Mouse (Mus musculus) forebrain, postnatal 0 days (tissue): Measurements from ENCODE around the gene Plac9a. TPM values are rescaled to one million over a fixed set of nuclear protein-coding genes. Genes with fewer than 3 reads are reported as not detected.
"Not testable (repeated sequence)": the region's sequence is repeated elsewhere in the genome, so short reads cannot be mapped to it uniquely, and the experiment has no call there.

Source experiments
- ATAC-seq: fragments of 200-750 bp; cut with Nextera tagmentation; 2 replicates; pipeline ENCODE4 v1.8.0; 2017; ENCODE audit warnings: mild to moderate bottlenecking, moderate library complexity
- DNase-seq: peaks from one replicate; pipeline ENCODE4 v3.0.0-alpha.2; 2015
- H3K27ac ChIP-seq: fragments of 300-500 bp; sonication (generic); 2 replicates; pipeline ENCODE4 v1.5.1; 2014; ENCODE audit warnings: low read depth, mild to moderate bottlenecking, antibody characterized with exemption, low read length, moderate library complexity, mixed read lengths
- H3K27me3 ChIP-seq: fragments of 300-500 bp; sonication (generic); 2 replicates; pipeline ENCODE4 v1.6.1; 2014; ENCODE audit warnings: mild to moderate bottlenecking, low read length, mixed read lengths; ENCODE audit not compliant: insufficient read depth
- H3K36me3 ChIP-seq: fragments of 300-500 bp; sonication (generic); 2 replicates; pipeline ENCODE4 v1.6.1; 2014; ENCODE audit warnings: mild to moderate bottlenecking, moderate library complexity; ENCODE audit not compliant: insufficient read depth
- H3K4me1 ChIP-seq: fragments of 300-500 bp; sonication (generic); 2 replicates; pipeline ENCODE4 v1.6.1; 2014; ENCODE audit warnings: antibody characterized with exemption; ENCODE audit not compliant: insufficient read depth
- H3K4me2 ChIP-seq: fragments of 300-500 bp; sonication (generic); 2 replicates; pipeline ENCODE4 v1.6.1; 2014; ENCODE audit warnings: low read depth, mild to moderate bottlenecking, moderate library complexity
- H3K4me3 ChIP-seq: fragments of 300-500 bp; sonication (generic); 2 replicates; pipeline ENCODE4 v1.5.1; 2014; ENCODE audit warnings: low read depth, low read length, mixed read lengths
- H3K9ac ChIP-seq: fragments of 300-500 bp; sonication (generic); 2 replicates; pipeline ENCODE4 v1.6.1; 2014; ENCODE audit warnings: mild to moderate bottlenecking
- H3K9me3 ChIP-seq: fragments of 300-500 bp; sonication (generic); 2 replicates; pipeline ENCODE4 v1.6.1; 2016; ENCODE audit warnings: low read length
- CTCF ChIP-seq: sonication (generic); IDR thresholded peaks from 2 replicates; pipeline ENCODE4 v1.5.1; 2016; ENCODE audit warnings: antibody characterized with exemption, control low read depth, low read depth
- WGBS: fragments of 180-500 bp; shearing (Covaris S2); extraction: QIAGEN DNeasy Blood & Tissue Kit; methylation state at CpG from one replicate; pipeline ENCODE4 v1.1.7; 2014; 5-methylcytosine and 5-hydroxymethylcytosine counted together
- polyA plus RNA-seq: library from polyadenylated mRNA; unstranded; fragments of >200 nt; fragmentation: Nextera tagmentation; extraction: Ambion mirVana; gene quantifications from 2 replicates; pipeline ENCODE4 v1.2.1, GENCODE M21; 2015
- total RNA-seq: library from RNA; depleted of rRNA; stranded (reverse); fragments of >200 nt; gene quantifications from 2 replicates; pipeline ENCODE4 v1.2.3, GENCODE M21; 2014

Gene Plac9a
- total and polyA plus RNA-seq, 2 experiments from 2014 or later, result not detected

DNA sequence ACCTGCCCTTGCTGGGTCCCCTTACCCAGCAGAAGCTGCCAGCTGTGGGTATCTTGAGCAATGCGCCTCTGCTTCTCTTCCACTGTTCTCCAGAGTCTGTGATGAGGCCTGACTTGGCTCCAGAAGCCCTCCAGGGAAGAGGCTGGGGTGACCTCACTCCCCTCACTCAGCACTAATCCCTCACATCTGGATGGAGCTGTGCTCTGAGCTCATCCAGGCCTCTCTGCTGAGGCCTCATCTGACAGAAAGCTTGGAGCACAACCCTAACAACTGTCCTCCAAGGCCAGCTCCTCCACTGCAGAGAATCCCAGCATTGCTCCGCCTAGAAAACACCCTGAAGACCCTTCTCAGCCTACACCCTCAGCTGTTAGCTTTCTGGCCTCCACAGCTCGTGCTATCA, 8.3 kb downstream of the Plac9a start:
- not testable (repeated sequence) for H3K27ac ChIP-seq, H3K9ac ChIP-seq, H3K36me3 ChIP-seq, DNase-seq, H3K27me3 ChIP-seq, H3K9me3 ChIP-seq, H3K4me2 ChIP-seq, ATAC-seq, H3K4me3 ChIP-seq, H3K4me1 ChIP-seq
- WGBS, result no CpG with 5 or more reads among the region's 3 CpGs

DNA sequence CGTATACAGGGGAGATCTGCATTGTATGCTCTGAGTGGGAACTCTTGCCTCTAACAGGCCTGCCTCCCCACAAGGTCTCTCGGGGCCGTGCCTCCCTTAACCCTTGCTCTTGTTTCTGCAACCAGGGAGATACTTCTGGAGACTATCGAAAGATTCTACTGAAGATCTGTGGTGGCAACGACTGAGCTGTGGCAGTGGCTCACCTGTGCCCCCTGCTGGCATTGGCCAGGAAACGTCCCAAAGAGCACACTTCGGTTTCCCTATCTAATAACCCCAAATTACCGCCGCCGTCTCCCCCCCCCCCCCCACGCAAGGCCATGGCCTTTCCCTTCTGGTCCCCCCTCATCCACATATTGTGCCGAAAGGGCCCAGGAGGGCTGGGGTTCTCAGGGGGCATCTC, 17.0 kb downstream of the Plac9a start:
- no CpG with 5 or more reads among the region's 12 CpGs for whole genome bisulfite sequencing
- H3K27me3 ChIP-seq, DNase-seq, ATAC-seq, H3K4me3 ChIP-seq, H3K36me3 ChIP-seq, H3K4me1 ChIP-seq, H3K4me2 ChIP-seq, H3K9ac ChIP-seq, H3K9me3 ChIP-seq, H3K27ac ChIP-seq: not testable (repeated sequence)

DNA sequence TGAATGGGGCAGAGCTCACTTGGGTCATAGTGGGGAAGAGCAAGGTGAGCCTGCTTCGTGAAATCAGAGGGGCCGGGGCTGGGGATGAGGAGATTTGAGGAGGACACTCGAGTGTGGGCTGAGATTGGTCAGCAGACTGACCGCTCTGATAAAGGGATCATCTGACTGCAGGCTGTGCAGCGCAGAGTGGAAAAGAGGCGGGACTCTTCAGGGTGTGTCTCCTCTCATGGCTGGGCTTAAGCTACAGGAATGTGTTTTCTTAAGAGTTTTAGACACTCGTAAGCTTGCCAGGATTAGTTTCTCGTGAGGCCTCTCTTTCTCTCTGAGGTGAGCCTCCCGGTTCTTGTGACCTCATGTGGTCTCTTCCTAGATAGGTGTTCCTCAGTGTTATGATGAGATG, 21.1 kb downstream of the Plac9a start:
- H3K27me3 ChIP-seq, H3K4me3 ChIP-seq, H3K4me2 ChIP-seq, H3K4me1 ChIP-seq, DNase-seq, H3K9me3 ChIP-seq, H3K9ac ChIP-seq, H3K27ac ChIP-seq, ATAC-seq, H3K36me3 ChIP-seq: not testable (repeated sequence)
- no CpG with 5 or more reads among the region's 9 CpGs for WGBS

DNA sequence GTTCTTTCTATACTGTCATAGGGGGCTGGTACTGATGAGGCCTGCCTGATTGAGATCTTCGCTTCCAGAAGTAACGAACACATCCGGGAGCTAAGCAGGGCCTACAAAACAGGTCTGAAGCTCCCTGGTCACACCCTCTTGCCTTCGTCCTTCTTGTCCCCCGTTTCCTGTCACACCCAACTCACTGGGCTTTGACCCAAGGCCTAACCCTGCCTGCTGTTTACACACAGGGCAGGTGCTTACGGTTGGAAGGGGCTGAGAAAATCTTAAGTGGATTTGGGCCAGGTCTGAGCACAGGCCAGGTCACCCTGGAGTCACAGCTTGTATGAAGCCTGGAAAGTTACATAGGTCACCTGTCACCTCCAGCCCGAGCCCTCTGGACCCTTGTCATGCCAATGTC, 26.3 kb downstream of the Plac9a start:
- not testable (repeated sequence) for H3K9me3 ChIP-seq, H3K36me3 ChIP-seq, H3K27ac ChIP-seq, H3K4me2 ChIP-seq, H3K4me3 ChIP-seq, H3K27me3 ChIP-seq, H3K4me1 ChIP-seq, DNase-seq, ATAC-seq, H3K9ac ChIP-seq
- no CpG with 5 or more reads among the region's 7 CpGs for WGBS

DNA sequence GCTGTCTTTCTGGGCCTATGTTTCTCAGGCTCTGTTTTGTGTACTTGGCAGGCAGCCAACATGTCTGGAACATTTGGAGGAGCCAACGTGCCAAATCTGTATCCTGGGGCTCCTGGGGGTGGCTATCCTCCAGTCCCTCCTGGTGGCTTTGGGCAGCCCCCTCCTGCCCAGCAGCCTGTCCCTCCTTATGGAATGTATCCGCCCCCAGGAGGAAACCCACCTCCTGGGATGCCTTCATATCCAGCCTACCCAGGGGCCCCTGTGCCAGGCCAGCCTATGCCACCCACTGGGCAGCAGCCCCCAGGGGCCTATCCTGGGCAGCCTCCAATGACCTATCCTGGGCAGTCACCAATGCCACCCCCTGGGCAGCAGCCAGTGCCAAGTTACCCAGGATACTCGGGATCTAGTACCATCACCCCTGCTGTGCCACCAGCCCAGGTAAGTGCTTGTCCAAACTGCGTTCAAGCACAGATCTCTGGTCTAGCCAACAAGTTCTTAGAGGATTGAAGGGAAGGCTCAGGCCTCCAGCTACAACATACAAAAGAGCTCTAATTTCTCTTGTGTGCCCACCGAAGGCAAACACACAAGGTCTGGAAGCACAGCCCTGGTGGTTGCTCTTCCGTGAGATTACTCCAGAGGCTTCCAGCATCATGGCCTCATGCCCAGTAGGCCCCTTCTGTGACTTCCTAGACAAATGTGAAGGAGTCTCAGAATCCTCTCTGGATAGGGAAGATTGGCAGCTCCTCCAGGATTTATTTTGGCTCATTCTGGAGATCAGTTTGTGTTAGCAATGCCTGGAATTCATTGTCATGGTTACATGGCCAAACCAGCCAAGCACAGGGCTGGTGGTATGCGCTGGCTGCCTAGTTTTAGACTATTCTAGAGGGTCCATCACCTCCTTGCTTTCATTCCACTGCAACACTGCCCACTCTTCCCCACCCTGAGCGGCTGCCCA, 30.2 kb downstream of the Plac9a start:
- WGBS, result 53% methylated on average over 8 of the region's 8 CpGs
- Histone ChIP-seq H3K9ac (no peak overlapping the region), H3K27ac (no peak overlapping the region), H3K27me3 (no peaks in the 10 kb centered on the region), H3K4me3 (no peak overlapping the region), H3K4me2 (no peak overlapping the region), H3K4me1 (no peaks in the 10 kb centered on the region), H3K36me3 (no peaks in the 10 kb centered on the region), H3K9me3 (no peaks in the 10 kb centered on the region)
- ATAC-seq, result peak; percentile 71
- peak; percentile 62 for DNase-seq
- TF ChIP-seq CTCF, result no peak

DNA sequence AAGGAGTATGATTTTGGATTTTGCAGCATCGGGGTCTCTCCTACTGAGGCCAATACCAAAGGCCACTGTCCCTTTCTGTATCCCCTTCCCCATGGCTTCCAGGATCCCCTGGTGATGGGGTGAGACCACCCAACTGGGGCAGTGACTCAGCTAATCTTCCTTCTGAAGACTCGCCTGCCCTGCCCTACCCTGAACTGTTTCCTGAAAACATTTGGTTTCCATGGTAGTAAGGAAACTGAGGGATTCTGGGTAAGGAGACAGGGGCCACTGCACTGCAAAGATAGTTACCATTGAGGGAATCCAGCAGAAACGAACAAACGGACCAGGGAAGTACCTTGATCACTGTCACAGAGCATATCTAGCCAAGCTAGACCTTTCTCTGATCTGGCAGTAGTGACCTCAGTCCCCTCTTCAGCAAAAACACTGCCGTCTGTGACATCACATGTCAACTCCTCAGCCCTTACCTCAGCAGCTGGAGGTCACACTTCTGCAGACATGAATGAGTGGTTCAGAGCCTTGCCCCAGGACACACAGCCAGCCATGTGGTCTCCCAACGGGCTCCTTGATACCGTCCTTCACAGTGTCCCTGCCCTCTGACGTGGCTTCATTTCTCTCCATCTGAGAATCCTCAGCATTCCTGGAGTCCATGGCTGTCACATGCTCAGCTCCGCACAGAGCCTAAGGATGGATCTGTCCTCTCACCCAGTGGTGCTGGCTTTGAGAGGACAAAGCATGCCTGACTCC, 33.6 kb downstream of the Plac9a start:
- no peak overlapping the region for H3K4me3 ChIP-seq
- no peak for DNase-seq
- no peaks in the 10 kb centered on the region for H3K4me1 ChIP-seq
- H3K4me2 ChIP-seq, result no peak overlapping the region
- ATAC-seq, result no peak
- 67% methylated on average over 9 of the region's 9 CpGs for WGBS
- no peak for TF ChIP-seq CTCF
- no peaks in the 10 kb centered on the region for H3K27me3 ChIP-seq
- no peaks in the 10 kb centered on the region for H3K36me3 ChIP-seq
- H3K27ac ChIP-seq, result no peak overlapping the region
- no peak overlapping the region for H3K9ac ChIP-seq
- no peaks in the 10 kb centered on the region for H3K9me3 ChIP-seq

DNA sequence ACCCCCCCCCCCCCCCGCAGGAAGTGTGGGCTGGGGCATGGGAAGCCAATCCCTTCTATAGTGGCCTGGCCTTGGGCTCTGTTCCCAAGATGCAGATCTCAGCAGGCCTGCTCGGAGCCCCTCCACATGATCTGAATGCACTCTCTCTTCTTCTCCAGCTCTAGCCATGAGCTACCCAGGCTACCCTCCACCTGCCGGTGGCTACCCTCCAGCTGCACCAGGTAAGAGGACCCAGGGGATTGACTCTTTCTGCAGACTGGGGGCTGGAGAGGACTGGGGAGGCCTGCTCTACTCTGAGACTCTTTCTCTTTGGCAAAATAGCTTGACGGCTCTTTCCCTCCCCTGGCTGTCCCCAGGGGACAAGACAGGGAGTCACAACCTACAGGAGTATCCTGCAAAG, 34.2 kb downstream of the Plac9a start:
- Histone ChIP-seq H3K27me3 (no peaks in the 10 kb centered on the region), H3K4me1 (no peaks in the 10 kb centered on the region), H3K4me2 (no peak overlapping the region), H3K27ac (no peak overlapping the region), H3K9me3 (no peaks in the 10 kb centered on the region), H3K4me3 (no peak overlapping the region), H3K9ac (no peak overlapping the region), H3K36me3 (no peaks in the 10 kb centered on the region)
- ATAC-seq (no peak), DNase-seq (no peak)
- 70% methylated on average over 3 of the region's 4 CpGs for WGBS
- TF ChIP-seq CTCF, result no peak
